Mouse (Mus musculus) erythroblast, adult 5-6 weeks (primary cell): Measurements from ENCODE around the gene AB124611. TPM values are rescaled to one million over a fixed set of nuclear protein-coding genes. Genes with fewer than 3 reads are reported as not detected.
A peak's percentile ranks its signal among the peaks of the same experiment; 100 is the strongest.

Experiments
- ATAC-seq: replicated peaks from 2 replicates; pipeline ENCODE4 v1.8.0; 2016; ENCODE audit warnings: moderate number of reproducible peaks, mild to moderate bottlenecking, moderate TSS enrichment, inconsistent platforms; ENCODE audit not compliant: poor library complexity, low FRiP score, severe bottlenecking
- total RNA-seq, 2 experiments: library from RNA; stranded (forward) in 1 of 2; stranded (reverse) in 1 of 2; fragments of 150-400 nt in 1 of 2; fragments of 200-764, 138-1000 nt in 1 of 2; gene quantifications; 2 replicates each; pipeline versions ENCODE4 v1.2.3 to v1.2.4; 2015 to 2017; ENCODE audit warnings: low replicate concordance in 2 of 2

The AB124611 gene
- total RNA-seq, 2 experiments from 2014 or later: 37.3 to 42.3 TPM

DNA sequence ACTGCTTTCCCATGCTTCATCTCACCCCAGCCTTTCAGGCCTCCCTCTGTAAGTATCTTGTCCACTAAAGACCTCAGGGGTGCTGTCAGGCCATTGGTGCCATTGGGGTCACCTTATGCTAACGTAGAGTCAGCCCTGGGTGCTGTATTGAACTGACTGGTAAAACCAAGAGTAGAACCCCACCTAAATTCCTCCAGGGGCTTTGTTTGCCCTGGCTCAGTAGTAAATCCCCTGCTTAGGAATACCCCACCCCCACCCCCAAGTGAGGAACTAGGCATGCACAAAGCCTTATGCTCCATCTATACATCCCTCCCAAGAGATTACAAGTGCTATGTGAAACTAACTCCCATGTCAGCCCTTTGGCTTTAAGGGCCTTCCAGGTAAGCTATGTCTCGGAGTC is 31.6 kb downstream of the AB124611 start:
- no peak for ATAC-seq

DNA sequence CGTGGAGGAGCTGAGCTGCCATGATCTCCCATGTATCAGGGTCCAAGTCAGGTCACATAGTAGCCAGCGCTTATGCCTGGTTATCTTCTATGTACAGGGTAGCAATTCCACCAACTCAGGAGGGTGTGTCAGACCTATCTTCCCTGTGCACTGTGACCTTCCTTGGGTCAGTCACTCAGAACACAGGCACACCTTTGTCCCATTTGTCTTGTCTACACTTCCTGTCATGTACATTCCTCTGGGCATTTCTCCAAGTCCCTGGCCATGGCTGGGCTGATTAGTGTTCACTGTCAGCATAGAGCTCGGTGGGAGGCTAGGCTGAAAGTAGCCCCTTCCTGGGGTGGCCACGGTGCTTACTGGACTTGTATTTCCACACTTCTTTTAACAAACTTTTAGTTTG is 32.4 kb downstream of the AB124611 start:
- ATAC-seq: peak; percentile 86

DNA sequence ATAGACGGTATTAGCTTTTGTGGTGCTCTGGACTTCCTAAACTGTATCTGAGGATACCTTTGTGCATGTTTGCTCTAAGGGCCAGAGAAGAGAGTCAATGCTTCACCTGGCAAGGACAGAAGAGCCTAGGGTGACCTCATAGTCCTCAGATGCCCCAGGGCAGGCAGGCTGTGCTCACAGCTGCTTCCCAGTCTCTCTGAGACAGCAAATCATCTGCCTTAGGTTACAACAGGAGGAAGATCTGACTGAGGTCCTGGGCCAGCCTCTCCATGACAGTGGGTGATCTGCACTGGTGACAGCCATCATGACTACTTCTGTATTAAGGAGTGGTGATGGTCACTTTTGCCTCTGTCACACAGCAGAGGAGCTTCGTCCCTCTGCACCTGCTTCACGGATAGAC is 33.2 kb downstream of the AB124611 start:
- ATAC-seq: 0 out of 2 replicates have a peak, but pooled peaks have one; percentile 4

DNA sequence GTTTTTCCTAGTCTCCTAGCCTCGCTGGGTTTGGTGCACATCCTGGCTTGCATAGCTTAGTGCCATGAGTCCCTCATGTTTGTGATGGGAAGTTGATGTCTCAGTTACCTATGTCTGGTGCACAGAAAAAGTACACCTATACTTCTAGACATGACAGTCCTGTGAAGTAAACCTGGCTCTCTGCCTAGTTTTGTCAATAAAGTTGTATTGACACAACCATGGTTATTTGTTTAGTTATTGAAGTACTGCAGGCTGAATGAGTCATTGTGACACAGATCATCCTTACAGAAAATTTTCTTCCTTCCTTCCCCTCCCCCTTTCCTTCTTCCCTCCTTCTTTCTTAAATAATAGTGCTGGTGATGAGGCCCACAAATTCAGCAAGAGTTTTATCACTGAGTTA is 38.4 kb downstream of the AB124611 start:
- no peak for ATAC-seq

DNA sequence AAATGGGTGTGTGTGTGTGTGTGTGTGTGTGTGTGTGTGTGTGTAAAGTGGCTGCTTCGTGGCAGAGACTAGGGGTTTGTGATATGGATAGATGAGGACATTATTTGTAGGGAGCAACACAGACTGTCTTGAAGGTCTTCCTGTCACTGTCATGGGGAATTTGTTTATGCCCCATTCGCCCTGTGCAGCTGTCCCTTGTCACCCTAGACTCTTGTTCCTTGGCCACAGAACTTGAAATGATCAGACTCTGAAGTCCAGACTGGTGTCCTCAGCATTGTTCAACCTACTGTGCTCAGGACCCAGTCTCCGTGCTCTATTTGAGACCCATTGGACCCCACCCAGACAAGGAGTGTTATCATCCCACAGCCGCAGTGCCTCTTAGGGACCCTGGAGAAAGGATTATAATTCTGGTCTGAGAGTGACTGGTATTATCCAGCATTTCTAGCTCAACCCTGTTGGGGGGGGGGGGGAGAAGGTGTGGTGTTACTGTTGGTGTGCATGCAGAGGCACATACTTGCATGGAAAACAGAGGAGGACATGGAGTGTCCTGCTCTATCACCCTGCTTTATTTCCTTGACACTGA is 39.1 kb downstream of the AB124611 start:
- ATAC-seq: peak; percentile 28; the same call in 1 of the 2 replicates

DNA sequence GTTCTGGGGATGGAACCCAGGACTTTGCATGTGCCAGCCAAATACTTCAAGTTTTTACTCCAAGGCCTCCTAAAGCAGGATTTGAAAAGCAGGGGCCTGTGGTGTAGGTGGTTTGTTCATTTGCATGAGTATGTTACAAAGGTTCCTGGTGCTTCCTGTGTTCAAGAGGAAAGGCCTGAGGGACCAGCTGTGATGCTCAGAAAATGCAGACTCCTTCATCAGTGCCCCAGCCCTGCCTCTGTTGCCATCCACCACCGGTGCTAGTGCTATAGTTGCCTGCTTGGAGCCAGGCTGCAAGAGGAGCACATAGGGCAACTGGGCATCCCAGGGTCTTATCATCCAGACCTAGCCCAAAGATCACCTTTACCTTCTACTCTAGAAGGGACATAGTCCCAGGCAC is 40.6 kb downstream of the AB124611 start:
- ATAC-seq: no peak

DNA sequence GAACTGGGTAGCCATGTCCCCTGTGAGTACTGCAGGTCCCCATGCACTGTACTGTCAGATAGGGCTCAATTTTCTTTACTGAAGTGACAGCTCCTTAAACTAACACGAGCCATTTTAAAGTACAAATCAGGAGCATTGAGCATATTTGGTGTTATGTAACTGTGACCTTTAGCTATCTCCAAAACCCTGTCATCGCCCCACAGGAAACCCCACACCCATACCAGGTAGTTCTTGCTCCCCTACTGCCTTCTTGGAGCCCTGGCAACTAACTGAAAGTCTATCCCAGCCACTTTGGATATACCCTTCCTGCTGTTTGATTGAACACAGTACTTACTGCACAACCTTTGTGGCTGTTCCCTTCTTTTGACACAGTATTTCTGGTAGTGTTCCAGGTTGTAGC is 41.1 kb downstream of the AB124611 start:
- ATAC-seq: no peak

DNA sequence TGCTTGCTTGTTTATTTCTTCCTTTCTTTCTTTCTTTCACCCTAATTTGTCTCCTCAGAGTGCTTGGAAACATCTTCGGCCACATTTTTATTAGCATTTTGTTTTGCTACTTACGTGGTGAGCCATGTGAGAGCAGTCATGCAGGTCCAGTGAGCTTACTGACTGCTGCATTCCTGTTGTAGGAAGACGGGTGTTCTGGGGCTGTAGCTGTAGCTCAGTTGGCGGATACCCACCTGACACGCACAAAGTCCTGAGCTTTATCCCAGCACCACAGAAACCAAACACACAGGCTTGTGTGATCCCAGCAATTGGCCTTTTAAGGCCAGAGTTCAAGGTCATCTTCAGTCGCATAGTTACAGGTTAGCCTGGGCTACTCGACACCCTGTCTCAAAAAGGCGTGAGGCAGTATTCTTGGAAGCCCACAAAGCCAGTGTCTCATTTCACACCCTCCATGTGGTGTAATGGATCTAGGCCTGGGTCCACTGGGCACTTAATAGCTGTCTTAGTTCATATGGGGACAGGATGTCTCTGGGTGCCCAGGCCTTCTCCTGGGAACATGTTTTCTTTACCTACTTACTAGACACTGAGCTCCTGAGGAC is 42.8 kb downstream of the AB124611 start:
- no peak for ATAC-seq

DNA sequence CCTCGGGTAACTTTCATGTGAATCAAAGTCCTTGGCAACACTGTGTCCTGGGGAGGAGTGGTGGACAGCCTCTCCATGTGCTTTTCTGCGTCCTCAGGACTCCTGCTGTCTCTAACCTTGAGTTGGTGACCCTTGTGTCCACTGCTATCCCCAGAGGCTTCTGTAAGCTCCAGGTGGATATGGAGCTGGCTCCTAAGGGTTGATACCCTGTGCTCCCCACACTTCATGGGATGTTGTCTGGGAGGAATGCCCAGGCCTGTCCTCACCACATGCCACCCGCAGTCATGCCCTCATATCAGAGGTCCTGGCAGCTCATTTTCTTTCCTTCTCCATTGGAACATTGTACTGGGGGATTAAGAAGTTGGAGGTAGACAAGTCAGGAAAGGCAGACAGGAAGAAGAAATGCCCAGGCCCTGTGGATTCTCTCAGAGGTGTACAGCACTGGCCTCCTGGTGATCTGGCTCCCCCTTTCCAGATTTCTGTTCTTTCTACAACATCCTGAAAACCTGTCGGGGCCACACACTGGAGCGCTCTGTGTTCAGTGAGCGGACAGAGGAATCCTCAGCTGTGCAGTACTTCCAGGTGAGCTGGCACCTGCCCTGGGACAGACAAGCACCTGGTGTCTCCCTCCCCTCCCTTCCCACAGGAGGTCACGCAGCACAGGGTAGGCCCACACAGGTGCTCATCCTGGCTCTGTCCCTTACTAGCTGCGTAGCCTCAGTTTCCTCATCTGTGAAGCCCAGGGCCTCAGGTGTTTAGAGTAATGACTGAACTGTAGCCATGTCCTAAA is 48.2 kb downstream of the AB124611 start:
- ATAC-seq: no peak

DNA sequence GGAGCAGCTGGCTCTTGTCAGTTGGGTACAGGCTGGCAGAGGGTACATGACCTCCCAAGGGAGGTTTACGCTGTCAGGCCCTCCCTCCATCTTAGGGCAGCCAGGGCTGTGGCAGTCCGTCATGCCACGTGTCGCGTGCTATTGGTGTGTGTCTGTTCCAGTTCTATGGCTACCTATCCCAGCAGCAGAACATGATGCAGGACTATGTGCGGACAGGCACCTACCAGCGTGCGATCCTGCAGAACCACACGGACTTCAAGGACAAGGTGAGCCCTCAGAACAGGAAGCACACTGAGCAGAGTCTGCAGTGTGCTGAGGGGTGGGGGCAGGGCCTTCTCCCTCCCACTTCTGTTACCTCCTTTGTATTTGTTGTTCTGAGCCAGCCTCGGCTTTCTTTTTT is 49.3 kb downstream of the AB124611 start:
- no peak for ATAC-seq

DNA sequence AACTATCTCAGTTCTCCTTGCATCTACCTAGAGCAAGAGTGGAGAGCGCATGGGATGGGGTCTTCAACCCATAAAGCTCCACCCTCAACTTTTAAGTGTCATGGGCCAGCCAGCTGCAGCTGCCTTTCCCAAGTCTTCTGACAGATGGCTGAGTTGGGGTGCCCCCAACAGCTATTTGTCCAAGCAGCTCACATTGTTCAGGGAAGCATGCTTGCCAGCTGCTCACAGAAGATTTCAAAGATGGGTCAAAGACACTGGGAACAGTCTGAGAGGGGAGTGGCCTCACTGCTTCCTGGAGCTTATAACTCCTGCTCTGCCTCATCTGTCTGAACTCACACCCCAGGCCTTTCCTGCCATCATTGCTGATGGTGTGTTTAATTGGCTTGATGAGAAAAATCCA is 50.3 kb downstream of the AB124611 start:
- ATAC-seq: no peak

DNA sequence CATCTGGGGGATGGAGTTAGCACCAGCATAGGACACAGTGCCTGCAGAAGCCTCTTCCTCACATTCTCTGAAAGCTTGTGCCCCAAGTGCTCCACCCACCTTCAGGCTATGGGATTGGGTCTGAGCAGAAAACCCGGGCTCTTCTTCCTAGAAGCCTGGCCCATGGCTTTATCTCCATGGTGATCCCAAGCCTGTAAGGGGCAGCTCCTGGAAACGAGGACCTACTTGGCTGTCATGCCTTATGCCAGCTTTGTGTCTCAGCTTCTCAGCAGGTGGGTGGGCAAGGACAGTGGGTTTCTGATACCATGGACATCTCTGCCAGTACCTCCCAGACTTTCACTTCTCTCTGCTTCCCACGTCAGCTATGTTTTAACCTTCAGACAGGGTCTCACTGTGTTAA is 52.2 kb downstream of the AB124611 start:
- no peak for ATAC-seq

DNA sequence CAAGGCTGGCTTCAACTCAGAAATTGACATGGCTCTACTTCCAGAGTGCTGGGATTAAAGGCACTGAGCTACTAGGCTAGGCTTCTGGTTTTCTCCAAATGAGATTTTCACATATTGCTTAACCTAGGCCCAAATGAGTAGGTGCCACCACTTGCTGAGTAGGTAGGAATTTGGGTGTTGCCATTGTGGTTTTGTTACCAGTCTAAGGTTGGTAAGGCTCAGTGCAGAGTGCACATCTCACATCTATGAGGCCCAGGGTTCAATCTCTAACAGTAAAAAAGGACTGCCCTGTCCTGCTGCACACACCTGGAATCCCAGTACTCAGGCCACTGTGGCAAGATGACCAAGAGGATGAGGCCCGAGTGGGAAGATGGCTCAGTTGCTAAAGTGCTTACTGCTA is 59.4 kb downstream of the AB124611 start:
- ATAC-seq: no peak

DNA sequence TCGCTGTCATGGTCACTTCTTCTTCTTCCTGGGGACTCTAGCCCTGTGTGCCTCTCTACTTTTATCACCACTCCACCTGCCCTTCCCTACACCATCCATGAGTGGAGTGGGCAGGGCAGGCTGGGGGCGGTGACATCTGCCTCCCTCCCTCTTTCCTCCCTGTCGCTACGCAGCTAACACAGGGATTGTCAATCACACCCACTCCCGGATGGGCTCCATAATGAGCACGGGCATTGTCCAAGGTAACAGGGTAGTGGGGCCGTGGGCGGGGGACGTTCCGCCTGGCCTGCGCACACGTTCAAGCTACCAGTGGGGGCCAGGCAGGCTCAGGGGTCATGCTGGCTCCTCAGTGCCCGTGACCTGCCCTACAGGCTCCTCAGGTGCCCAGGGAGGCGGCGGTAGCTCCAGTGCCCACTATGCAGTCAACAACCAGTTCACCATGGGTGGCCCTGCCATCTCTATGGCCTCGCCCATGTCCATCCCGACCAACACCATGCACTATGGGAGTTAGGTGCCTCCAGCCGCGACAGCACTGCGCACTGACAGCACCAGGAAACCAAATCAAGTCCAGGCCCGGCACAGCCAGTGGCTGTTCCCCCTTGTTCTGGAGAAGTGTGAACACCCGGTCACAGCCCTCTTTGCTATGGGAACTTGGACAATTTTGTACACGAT is 61.8 kb downstream of the AB124611 start:
- ATAC-seq: no peak

DNA sequence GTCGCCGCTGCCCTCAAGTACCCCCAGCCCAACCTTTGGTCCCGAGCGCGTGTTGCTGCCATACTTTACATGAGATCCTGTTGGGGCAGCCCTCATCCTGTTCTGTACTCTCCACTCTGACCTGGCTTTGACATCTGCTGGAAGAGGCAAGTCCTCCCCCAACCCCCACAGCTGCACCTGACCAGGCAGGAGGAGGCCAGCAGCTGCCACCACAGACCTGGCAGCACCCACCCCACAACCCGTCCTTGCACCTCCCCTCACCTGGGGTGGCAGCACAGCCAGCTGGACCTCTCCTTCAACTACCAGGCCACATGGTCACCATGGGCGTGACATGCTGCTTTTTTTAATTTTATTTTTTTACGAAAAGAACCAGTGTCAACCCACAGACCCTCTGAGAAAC is 62.4 kb downstream of the AB124611 start:
- no peak for ATAC-seq

DNA sequence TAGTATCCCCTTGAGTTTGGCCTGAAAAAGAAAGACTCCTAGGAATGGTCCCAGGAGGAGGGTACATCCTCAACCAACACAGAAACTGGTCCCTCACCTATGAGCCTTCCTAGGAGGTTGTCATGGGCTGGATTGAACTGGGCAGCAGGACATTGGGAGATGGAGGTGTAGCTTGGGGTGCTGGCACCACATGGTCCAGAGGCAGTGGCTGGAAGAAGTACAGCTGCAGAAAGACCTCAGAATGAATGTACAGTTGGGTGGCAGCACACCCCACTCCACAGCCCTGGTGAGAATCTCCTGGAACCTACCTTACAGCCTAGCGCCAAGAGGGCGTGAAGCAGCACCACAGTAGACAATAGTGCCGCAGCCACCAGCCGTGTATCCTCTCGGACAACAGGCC is 63.6 kb downstream of the AB124611 start:
- no peak for ATAC-seq

DNA sequence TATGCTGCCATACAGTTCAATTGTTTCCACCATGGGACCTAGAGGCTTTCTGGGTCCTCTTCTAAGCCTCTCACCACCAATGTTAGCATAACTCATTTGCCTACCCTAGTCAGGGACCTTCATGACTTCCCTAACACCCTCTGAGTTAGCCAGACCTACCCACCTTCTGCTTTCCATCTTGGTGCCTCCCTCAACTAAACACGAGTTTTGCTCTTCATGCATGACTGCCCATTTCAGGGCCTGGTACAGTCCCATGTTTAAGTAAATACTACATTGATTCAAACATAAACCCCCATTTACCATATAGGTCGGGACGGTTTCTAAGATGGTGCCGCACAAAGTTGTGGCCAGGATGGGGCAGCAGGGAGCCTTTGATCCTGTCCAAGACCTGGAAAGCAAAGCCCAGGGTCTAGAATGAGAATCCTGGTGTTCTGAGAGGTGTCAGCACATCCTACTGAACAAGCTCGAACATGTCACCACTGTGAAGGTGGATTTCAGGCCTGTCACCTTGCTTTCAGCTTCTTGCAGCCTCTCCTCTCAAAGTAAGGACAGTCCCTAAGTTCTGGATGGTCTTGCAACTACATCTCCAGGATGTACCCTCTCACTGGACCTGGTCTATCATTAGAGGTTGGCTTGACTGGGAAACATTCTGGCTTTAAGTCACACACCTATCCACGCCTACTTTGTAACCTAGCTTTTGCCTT is 65.3 kb downstream of the AB124611 start:
- ATAC-seq: no peak

DNA sequence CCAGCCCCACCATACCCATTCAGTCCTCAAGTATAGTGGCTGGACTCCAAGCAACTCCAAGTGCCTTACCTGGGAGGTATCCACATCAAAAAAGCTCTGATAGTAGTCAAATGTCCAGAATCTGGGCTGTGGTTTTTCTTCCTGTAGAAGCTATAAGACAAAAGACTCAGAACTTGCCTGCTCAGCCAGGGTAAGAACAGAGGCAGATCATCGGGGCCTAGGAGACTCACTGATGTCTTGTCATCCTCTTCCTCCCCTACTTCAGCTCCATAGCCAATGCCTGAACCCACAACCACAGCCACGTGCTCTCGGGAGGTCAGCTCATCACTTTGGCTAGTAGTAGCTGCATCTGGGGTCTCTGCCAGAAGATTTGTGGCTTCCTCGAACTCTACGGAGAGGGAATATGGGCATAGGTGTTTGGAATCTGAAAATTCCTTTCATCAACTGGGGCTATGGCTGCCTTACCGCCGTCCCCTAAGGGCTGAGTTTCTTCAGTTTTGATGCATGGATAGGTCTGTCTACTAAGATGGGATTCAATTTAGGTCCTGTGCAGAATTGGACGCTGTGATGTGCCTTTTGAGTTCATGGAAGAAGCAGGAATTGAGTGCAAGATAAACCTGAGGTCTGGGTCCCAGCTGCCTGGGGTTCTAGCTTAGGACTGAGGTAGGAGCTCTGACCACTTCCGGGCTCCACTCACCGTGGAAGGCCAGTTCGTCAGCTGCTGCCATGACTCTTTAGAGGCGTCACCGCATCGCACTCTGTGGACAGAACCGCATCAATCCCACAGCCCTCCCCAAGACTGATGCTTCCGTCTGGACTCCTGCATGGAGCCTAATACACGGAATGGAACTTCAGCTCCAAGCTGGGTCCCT is 66.1 kb downstream of the AB124611 start:
- ATAC-seq: peak; percentile 52

DNA sequence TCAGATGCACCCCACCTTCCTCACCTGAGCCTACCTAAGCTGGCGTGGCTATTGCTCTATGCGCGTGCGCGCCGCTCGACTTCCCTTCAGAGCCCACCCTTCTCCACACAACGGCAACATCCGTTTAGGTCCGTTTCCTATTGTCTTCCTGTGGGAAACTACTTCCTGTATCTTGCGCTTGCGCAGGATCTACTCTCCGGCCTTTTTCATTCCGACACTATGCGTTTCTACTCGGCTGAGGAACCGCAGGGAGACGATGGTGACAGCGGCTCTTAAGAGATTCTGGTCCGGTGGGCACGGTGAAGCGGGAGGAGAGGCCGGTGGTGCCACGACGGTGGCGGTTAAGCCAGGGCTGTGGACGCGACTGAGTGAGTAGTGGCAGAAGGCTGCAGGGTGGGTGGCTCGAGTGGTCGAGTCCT is 66.7 kb downstream of the AB124611 start, which contains the start of the genes Timm29 and Yipf2:
Gene Timm29 (plus strand): TSS at position 20 of the 419 bp plus-strand sequence.
Gene Yipf2 (minus strand): TSS at position 126 of the 419 bp plus-strand sequence.
- peak; percentile 70 for ATAC-seq
